Mouse (Mus musculus) CH12.LX (cell line): ENCODE results near the gene Ralgps2.

Experiments used
- MAFK ChIP-seq: IDR thresholded peaks from 2 replicates; pipeline ENCODE4 v1.6.1; 2011; ENCODE audit warnings: low read length, improper control_type of control experiment; ENCODE audit not compliant: insufficient replicate concordance
- POLR2A ChIP-seq: IDR thresholded peaks from 2 replicates; pipeline ENCODE4 v1.6.1; 2011; ENCODE audit warnings: low read depth, mild to moderate bottlenecking, improper control_type of control experiment, low read length
- POLR2AphosphoS2 ChIP-seq: IDR thresholded peaks from 2 replicates; pipeline ENCODE4 v1.6.1; 2011; ENCODE audit warnings: low read depth, low read length, improper control_type of control experiment
- TBP ChIP-seq: conservative IDR thresholded peaks from 2 replicates; pipeline ENCODE4 v1.6.1; 2011; ENCODE audit warnings: low read depth, low read length, improper control_type of control experiment

GRCm38 (mm10) chr1:156789844-156790490 is 149.5 kb downstream of the Ralgps2 start:
- TF ChIP-seq POLR2A (no peak), MAFK (no peak), POLR2AphosphoS2 (no peak), TBP (no peak)
